Mouse (Mus musculus) embryonic facial prominence, embryonic 11.5 days (tissue): ENCODE measurements around the gene Abt1. TPM values are rescaled to one million over a fixed set of nuclear protein-coding genes. Genes with fewer than 3 reads are reported as not detected.

Source experiments
- ATAC-seq: fragments of 200-750 bp; cut with Nextera tagmentation; replicated peaks from 2 replicates; pipeline ENCODE4 v1.8.0; 2017; ENCODE audit warnings: low read depth; ENCODE audit not compliant: insufficient number of reproducible peaks, low FRiP score, low TSS enrichment
- DNase-seq: peaks from one replicate; pipeline ENCODE4 v3.0.0-alpha.2; 2015; ENCODE audit warnings: low spot score
- H3K27ac ChIP-seq: fragments of 300-500 bp; sonication (generic); replicated peaks from 2 replicates; pipeline ENCODE4 v1.5.1; 2014; ENCODE audit warnings: mild to moderate bottlenecking, low read depth, low read length, control low read depth
- H3K27me3 ChIP-seq: fragments of 300-500 bp; sonication (generic); 2 replicates; pipeline ENCODE4 v1.6.1; 2014; ENCODE audit warnings: mild to moderate bottlenecking, low read length, moderate library complexity, mixed read lengths; ENCODE audit not compliant: control insufficient read depth, insufficient read depth
- H3K36me3 ChIP-seq: fragments of 300-500 bp; sonication (generic); replicated peaks from 2 replicates; pipeline ENCODE4 v1.6.1; 2014; ENCODE audit warnings: low read depth, mild to moderate bottlenecking, low read length, moderate library complexity, mixed read lengths; ENCODE audit not compliant: control insufficient read depth, insufficient read depth
- H3K4me1 ChIP-seq: fragments of 300-500 bp; sonication (generic); 2 replicates; pipeline ENCODE4 v1.6.1; 2014; ENCODE audit warnings: low read length, mixed read lengths; ENCODE audit not compliant: control insufficient read depth, insufficient read depth
- H3K4me2 ChIP-seq: fragments of 300-500 bp; sonication (generic); 2 replicates; pipeline ENCODE4 v1.6.1; 2014; ENCODE audit warnings: low read depth, mild to moderate bottlenecking, control low read depth, low read length, moderate library complexity
- H3K4me3 ChIP-seq: fragments of 300-500 bp; sonication (generic); 2 replicates; pipeline ENCODE4 v1.5.1; 2014; ENCODE audit warnings: low read depth, low read length, control low read depth
- H3K9ac ChIP-seq: fragments of 300-500 bp; sonication (generic); replicated peaks from 2 replicates; pipeline ENCODE4 v1.6.1; 2014; ENCODE audit warnings: mild to moderate bottlenecking, control low read depth, low read length
- H3K9me3 ChIP-seq: fragments of 300-500 bp; sonication (generic); replicated peaks from 2 replicates; pipeline ENCODE4 v1.6.1; 2016; ENCODE audit warnings: mild to moderate bottlenecking, low read length, inconsistent platforms, mixed read lengths; ENCODE audit not compliant: control insufficient read depth
- WGBS: fragments of 180-500 bp; shearing (Covaris S2); extraction: QIAGEN DNeasy Blood & Tissue Kit; methylation state at CpG from one replicate; pipeline ENCODE4 v1.1.7; 2014; 5-methylcytosine and 5-hydroxymethylcytosine counted together
- polyA plus RNA-seq: library from polyadenylated mRNA; unstranded; fragments of >200 nt; fragmentation: Nextera tagmentation; extraction: Ambion mirVana; gene quantifications from 2 replicates; pipeline ENCODE4 v1.2.1, GENCODE M21; 2014

Gene Abt1
- polyA plus RNA-seq, 1 experiment from 2014 or later: 15.0 TPM

GRCm38 (mm10) chr13:23395301-23396245 lies 28.1 kb downstream of the Abt1 start:
- Histone ChIP-seq H3K4me2 (peak overlapping the region; percentile 72), H3K36me3 (no peaks in the 10 kb centered on the region), H3K4me1 (no peaks in the 10 kb centered on the region), H3K27me3 (peaks cover 10% of the 10 kb centered on the region), H3K4me3 (peak overlapping the region; percentile 43), H3K9ac (peak overlapping the region; percentile 5), H3K27ac (no peak overlapping the region), H3K9me3 (no peaks in the 10 kb centered on the region)
- no peak for ATAC-seq
- peak; percentile 45 for DNase-seq
- 2% methylated on average over 43 of the region's 43 CpGs for WGBS

- no peak overlapping the region for H3K9ac ChIP-seq
- no peak for DNase-seq
- H3K4me2 ChIP-seq: no peak overlapping the region
- ATAC-seq: no peak
- no peaks in the 10 kb centered on the region for H3K36me3 ChIP-seq
- 98% methylated on average over 1 of the region's 1 CpGs for WGBS
- H3K4me1 ChIP-seq: no peaks in the 10 kb centered on the region
- H3K4me3 ChIP-seq: no peak overlapping the region
- H3K27ac ChIP-seq: no peak overlapping the region
- H3K9me3 ChIP-seq: no peaks in the 10 kb centered on the region
- no peaks in the 10 kb centered on the region for H3K27me3 ChIP-seq
Observed at GRCm38 (mm10) chr13:23387548-23387947, 36.1 kb downstream of the Abt1 start.

- Histone ChIP-seq H3K27me3 (no peaks in the 10 kb centered on the region), H3K27ac (no peak overlapping the region), H3K9me3 (no peaks in the 10 kb centered on the region), H3K4me2 (no peak overlapping the region), H3K36me3 (no peaks in the 10 kb centered on the region), H3K4me1 (no peaks in the 10 kb centered on the region), H3K4me3 (no peak overlapping the region), H3K9ac (no peak overlapping the region)
- DNase-seq: no peak
- ATAC-seq: no peak
- WGBS: 54% methylated on average over 1 of the region's 1 CpGs
Observed at GRCm38 (mm10) chr13:23383127-23383526, 40.5 kb downstream of the Abt1 start.

GRCm38 (mm10) chr13:23372433-23372832 lies 51.2 kb downstream of the Abt1 start:
- Histone ChIP-seq H3K27ac (no peak overlapping the region), H3K9ac (no peak overlapping the region), H3K4me3 (no peak overlapping the region), H3K9me3 (no peaks in the 10 kb centered on the region), H3K4me1 (no peaks in the 10 kb centered on the region), H3K27me3 (no peaks in the 10 kb centered on the region), H3K4me2 (no peak overlapping the region), H3K36me3 (no peaks in the 10 kb centered on the region)
- WGBS: 76% methylated on average over 1 of the region's 1 CpGs
- ATAC-seq (no peak), DNase-seq (no peak)

- H3K4me1 ChIP-seq: no peaks in the 10 kb centered on the region
- no peak overlapping the region for H3K4me3 ChIP-seq
- no peaks in the 10 kb centered on the region for H3K9me3 ChIP-seq
- no peak overlapping the region for H3K4me2 ChIP-seq
- H3K27ac ChIP-seq: no peak overlapping the region
- WGBS: 95% methylated on average over 4 of the region's 4 CpGs
- H3K36me3 ChIP-seq: no peaks in the 10 kb centered on the region
- H3K27me3 ChIP-seq: no peaks in the 10 kb centered on the region
- no peak for DNase-seq
- H3K9ac ChIP-seq: no peak overlapping the region
- ATAC-seq: no peak
Observed at GRCm38 (mm10) chr13:23370075-23370474, 53.6 kb downstream of the Abt1 start.

GRCm38 (mm10) chr13:23369421-23369765 lies 54.3 kb downstream of the Abt1 start:
- H3K27ac ChIP-seq: peak overlapping the region; percentile 74; the same call in 1 of the 2 replicates
- under 1% methylated on average over 10 of the region's 10 CpGs for WGBS
- peak overlapping the region; percentile 71 for H3K4me3 ChIP-seq
- H3K4me1 ChIP-seq: no peaks in the 10 kb centered on the region
- ATAC-seq: peak; percentile 32; the same call in 1 of the 2 replicates
- peak overlapping the region; percentile 76 for H3K9ac ChIP-seq
- DNase-seq: no peak
- no peaks in the 10 kb centered on the region for H3K27me3 ChIP-seq
- H3K4me2 ChIP-seq: peak overlapping the region; percentile 19
- H3K36me3 ChIP-seq: no peaks in the 10 kb centered on the region
- H3K9me3 ChIP-seq: no peaks in the 10 kb centered on the region

GRCm38 (mm10) chr13:23368583-23369420 lies 54.9 kb downstream of the Abt1 start, which contains the start of gene Zfp322a:
TSS of gene Zfp322a (minus strand) at chr13:23369208.
- H3K36me3 ChIP-seq: no peaks in the 10 kb centered on the region
- peak within 1 kb of the TSS; percentile 74 for H3K27ac ChIP-seq
- no peaks in the 10 kb centered on the region for H3K9me3 ChIP-seq
- peak; percentile 97 for DNase-seq
- no peaks in the 10 kb centered on the region for H3K27me3 ChIP-seq
- peak within 1 kb of the TSS; percentile 56 for H3K4me2 ChIP-seq
- H3K4me3 ChIP-seq: peak within 1 kb of the TSS; percentile 71
- no peaks in the 10 kb centered on the region for H3K4me1 ChIP-seq
- peak within 1 kb of the TSS; percentile 76 for H3K9ac ChIP-seq
- ATAC-seq: peak; percentile 100
- under 1% methylated on average over 55 of the region's 55 CpGs for WGBS
